Mouse (Mus musculus): ENCODE measurements around the gene Rab3a. TPM values are rescaled to one million over a fixed set of nuclear protein-coding genes. Genes with fewer than 3 reads are reported as not detected.

Rab3a gene
- polyA plus RNA-seq (2015; fragmentation: Nextera tagmentation; extraction: Ambion mirVana): 503 and 561 TPM in 2 replicates

DNA sequence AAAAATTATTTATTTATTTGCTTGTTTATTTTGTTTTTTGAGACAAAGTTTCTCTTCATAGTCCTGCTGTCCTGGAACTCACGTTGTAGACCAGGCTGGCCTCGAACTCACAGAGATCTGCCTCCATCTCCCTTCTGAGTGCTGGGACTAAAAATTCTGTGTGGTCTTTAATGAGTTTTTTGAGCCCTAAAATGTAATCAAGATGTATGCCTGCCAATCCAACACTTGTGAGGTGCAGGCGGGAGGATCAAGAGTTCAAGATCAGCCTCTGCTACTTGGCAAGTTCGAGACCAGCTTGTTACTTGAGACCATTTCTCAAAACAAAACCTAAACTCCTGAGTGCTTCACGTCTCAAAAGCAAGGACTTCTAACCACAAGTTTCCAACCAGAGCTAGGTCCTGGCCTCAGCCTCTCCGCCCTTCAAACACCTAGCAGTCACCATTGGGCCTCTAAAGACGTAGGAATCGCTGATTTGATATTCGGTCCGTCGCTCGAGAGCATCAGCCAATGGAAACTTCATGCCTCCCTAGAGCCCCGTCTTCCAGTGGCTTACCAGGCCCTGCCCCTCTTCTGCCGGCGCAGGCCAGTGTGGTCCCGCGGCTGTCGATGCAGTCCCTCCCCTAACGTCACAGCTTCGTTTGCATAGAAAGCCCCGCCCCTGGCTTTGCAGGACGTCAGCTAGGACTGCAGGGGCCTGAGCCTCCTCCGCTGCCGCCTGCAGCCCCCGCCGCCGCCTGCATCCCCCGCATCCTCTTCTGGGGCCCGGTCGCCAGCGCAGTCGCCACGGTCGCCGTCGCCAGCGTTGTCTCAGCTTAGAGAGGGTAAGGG, at the start of gene Rab3a:
Rab3a (plus strand) TSS at position 637 of the 828 bp plus-strand sequence.
- Histone ChIP-seq H3K4me3 (peak within 1 kb of the TSS; percentile 84), H3K9ac (peak within 1 kb of the TSS; percentile 97), H3K4me2 (peak within 1 kb of the TSS; percentile 79), H3K27me3 (0 out of 2 replicates have a peak, but pooled peaks cover 3% of the 10 kb centered on the region), H3K4me1 (replicated peaks) (peaks cover 52% of the 10 kb centered on the region), H3K36me3 (peaks cover 17% of the 10 kb centered on the region), H3K9me3 (no peaks in the 10 kb centered on the region), H3K27ac (replicated peaks) (peak within 1 kb of the TSS; percentile 97)
- ATAC-seq (ENCODE audit: low FRiP score, low read depth): peak; percentile 97
- WGBS: 8% methylated on average over 37 of the region's 37 CpGs

DNA sequence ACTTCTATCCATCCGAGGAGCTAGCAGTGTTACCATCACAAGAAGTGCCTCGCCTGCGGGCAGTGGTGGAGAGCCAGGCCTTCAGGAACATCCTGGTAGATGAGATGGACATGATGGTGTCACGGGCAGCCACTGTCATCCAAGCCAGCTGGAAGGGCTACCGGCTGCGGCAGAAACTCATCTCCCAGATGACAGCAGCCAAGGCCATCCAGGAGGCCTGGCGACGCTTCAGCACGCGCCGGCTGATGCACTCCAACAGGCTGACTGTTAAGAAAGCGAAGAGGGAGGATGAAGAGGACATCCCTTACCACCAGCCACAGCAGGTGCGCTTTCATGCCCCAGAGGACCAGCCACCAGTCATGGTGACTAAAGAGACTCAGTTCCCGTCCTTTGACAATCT, 46.2 kb upstream of the Rab3a start:
- H3K4me1 ChIP-seq (replicated peaks): peaks cover 8% of the 10 kb centered on the region
- H3K27me3 ChIP-seq: no peaks in the 10 kb centered on the region
- no peak overlapping the region for H3K4me2 ChIP-seq
- no peak for ATAC-seq (ENCODE audit: low FRiP score, low read depth)
- no peak overlapping the region for H3K4me3 ChIP-seq
- WGBS: 92% methylated on average over 14 of the region's 14 CpGs
- H3K36me3 ChIP-seq: no peaks in the 10 kb centered on the region
- H3K27ac ChIP-seq (replicated peaks): no peak overlapping the region
- no peak overlapping the region for H3K9ac ChIP-seq
- H3K9me3 ChIP-seq: no peaks in the 10 kb centered on the region

DNA sequence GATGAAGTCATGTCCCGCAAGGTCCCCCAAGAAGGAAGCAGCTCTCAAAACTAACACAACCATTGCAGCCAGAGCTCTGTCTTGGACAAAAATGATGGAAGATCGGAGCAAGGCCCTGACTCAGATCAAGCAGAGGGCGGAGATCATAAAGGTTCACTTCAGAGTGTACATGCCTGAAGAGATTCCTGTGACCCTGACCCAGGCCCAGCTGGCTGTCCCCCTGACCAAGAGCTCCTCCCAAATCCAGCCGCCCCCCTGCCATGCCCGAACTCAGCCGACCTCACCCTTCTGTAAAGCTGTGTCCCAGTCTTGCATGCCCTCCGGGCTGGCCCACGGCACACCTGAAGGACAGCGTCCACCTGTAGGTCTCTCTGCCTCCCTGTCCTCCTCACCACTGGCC, 44.7 kb upstream of the Rab3a start:
- Histone ChIP-seq H3K36me3 (no peaks in the 10 kb centered on the region), H3K9ac (no peak overlapping the region), H3K4me3 (no peak overlapping the region), H3K4me2 (no peak overlapping the region), H3K27me3 (no peaks in the 10 kb centered on the region), H3K9me3 (no peaks in the 10 kb centered on the region), H3K27ac (replicated peaks) (no peak overlapping the region), H3K4me1 (replicated peaks) (no peaks in the 10 kb centered on the region)
- WGBS: 89% methylated on average over 9 of the region's 9 CpGs
- no peak for ATAC-seq (ENCODE audit: low FRiP score, low read depth)

DNA sequence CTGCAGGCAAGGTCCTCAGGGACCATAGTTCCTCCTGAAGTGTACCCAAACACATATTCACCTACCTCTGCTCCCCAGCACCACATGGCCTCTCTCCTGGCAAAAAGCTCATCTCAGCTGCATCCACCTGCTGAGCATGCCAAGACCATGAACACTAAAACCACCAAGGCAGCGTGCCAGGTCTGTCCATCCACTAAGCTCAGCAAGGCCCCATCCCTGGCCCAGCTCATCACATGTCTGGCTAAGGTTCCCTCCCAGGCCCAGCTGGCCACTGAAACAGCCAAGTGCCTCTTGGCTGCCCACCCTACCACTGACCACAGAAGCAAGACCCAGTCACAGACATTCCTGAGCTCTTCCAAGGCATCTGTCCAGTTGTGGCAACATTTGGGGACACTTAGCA, 44.2 kb upstream of the Rab3a start:
- no peaks in the 10 kb centered on the region for H3K9me3 ChIP-seq
- no peak for ATAC-seq (ENCODE audit: low FRiP score, low read depth)
- WGBS: 86% methylated on average over 1 of the region's 1 CpGs

DNA sequence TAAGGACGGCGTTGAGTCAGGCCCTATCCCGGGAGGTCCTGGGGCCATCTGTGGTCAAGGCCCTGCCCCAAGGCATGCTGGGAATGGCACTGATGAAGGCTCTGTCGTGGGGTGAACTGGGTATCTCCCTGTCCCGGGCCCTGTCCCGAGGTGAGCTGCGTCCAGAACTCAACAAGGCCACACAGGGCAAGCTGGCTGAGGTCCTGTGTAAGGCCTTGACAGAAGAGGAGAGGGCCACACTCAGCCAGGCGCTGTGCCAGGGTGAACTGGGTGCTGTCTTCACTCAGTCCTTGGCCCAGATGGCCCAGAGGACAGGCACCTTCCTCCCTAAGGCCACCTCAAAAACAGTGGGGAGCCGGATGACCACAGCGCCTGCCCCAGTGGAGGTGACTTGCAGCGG, 43.4 kb upstream of the Rab3a start:
- ATAC-seq (ENCODE audit: low FRiP score, low read depth): no peak
- Histone ChIP-seq H3K4me3 (no peak overlapping the region), H3K4me2 (no peak overlapping the region), H3K36me3 (no peaks in the 10 kb centered on the region), H3K4me1 (replicated peaks) (no peaks in the 10 kb centered on the region), H3K27ac (replicated peaks) (no peak overlapping the region), H3K9me3 (no peaks in the 10 kb centered on the region), H3K27me3 (no peaks in the 10 kb centered on the region), H3K9ac (no peak overlapping the region)
- WGBS: 86% methylated on average over 11 of the region's 11 CpGs

More for the DNA sequence above, 44.2 kb upstream of the Rab3a start:
- H3K4me1 ChIP-seq (replicated peaks): no peaks in the 10 kb centered on the region
- H3K9ac ChIP-seq: no peak overlapping the region
- H3K4me2 ChIP-seq: no peak overlapping the region
- H3K27ac ChIP-seq (replicated peaks): no peak overlapping the region
- H3K27me3 ChIP-seq: no peaks in the 10 kb centered on the region
- H3K36me3 ChIP-seq: no peaks in the 10 kb centered on the region
- no peak overlapping the region for H3K4me3 ChIP-seq

DNA sequence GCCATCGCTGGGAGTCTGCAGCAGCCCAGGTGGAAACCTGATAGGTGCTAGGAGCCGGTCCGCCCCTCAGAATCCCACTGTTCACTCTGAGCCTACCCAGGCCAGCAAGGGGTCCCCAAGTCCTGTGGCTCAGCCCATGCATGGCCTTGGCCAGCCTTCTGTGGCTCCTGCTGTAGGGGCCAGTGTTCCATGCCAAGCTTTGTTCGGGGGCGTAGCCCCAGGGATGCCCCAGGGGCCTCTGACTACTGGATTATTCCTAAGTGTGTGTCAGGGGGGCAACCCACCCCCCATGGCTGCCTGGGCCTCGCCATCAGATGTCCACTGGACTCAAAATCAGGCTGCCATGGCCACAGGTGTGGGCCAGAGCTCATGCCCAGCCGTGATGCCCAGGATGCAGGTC, 40.5 kb upstream of the Rab3a start:
- WGBS: 75% methylated on average over 7 of the region's 7 CpGs
- Histone ChIP-seq H3K9ac (no peak overlapping the region), H3K27me3 (no peaks in the 10 kb centered on the region)

DNA sequence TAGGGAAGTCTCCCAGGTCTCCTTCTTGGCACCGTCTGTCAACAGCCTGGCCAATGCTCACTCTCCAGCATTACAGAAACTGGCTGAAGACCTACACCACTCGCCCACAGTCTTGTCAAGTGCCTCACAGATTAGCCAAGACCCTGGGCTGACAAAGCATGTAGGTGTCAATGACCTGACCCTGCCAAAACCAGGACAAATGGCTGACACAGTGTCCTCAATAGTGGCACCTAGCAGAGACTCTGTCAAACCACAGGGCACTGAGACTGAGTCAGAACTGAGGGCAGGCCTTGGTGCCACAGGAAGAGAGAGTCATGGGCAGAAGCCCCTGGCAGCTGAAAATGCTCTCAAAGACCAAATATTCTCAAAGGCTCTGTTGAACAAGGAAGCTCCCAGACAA, 39.4 kb upstream of the Rab3a start:
- Histone ChIP-seq H3K27me3 (no peaks in the 10 kb centered on the region), H3K27ac (replicated peaks) (no peak overlapping the region), H3K9ac (no peak overlapping the region), H3K4me2 (no peak overlapping the region), H3K36me3 (no peaks in the 10 kb centered on the region), H3K4me3 (no peak overlapping the region), H3K9me3 (no peaks in the 10 kb centered on the region), H3K4me1 (replicated peaks) (no peaks in the 10 kb centered on the region)
- no peak for ATAC-seq (ENCODE audit: low FRiP score, low read depth)
- 62% methylated on average over 2 of the region's 2 CpGs for WGBS

More for the DNA sequence above, 40.5 kb upstream of the Rab3a start:
- Histone ChIP-seq H3K4me3 (no peak overlapping the region), H3K36me3 (no peaks in the 10 kb centered on the region), H3K27ac (replicated peaks) (no peak overlapping the region), H3K9me3 (no peaks in the 10 kb centered on the region), H3K4me1 (replicated peaks) (no peaks in the 10 kb centered on the region), H3K4me2 (no peak overlapping the region)
- no peak for ATAC-seq (ENCODE audit: low FRiP score, low read depth)

- Histone ChIP-seq H3K4me2 (no peak overlapping the region), H3K9ac (no peak overlapping the region), H3K27me3 (no peaks in the 10 kb centered on the region), H3K9me3 (no peaks in the 10 kb centered on the region), H3K4me1 (replicated peaks) (no peaks in the 10 kb centered on the region), H3K27ac (replicated peaks) (no peak overlapping the region), H3K36me3 (no peaks in the 10 kb centered on the region), H3K4me3 (no peak overlapping the region)
- 87% methylated on average over 40 of the region's 40 CpGs for WGBS
- ATAC-seq (ENCODE audit: low FRiP score, low read depth): no peak
Measured at GRCm38 (mm10) chr8:70716521-70717400, 37.7 kb upstream of the Rab3a start.

DNA sequence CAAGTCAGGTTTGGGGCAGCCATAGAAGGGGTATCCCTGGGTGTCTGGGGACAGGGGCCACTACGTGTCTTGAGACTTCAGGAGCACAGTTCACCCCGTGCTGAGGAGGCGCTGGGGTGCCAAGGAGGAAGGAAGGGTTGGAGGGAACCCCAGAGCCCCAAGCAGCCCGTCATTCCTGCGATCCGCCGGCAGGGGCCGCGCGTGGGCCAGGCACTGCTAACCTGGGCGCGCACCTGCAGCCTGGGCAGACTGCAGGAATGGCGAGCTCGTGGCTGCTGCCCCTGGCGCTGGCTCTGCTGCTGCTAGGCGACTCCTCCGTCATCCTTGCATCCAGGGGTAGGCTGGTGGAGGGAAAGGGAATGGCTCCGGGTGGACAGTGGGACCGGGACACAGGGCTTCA, 36.2 kb upstream of the Rab3a start, which contains the start of gene Gm3336:
Gm3336 (plus strand) TSS at position 247 of the 400 bp plus-strand sequence.
- Histone ChIP-seq H3K4me3 (no peak within 1 kb of the TSS), H3K27ac (replicated peaks) (no peak within 1 kb of the TSS), H3K4me2 (no peak within 1 kb of the TSS), H3K36me3 (no peaks in the 10 kb centered on the region), H3K9me3 (no peaks in the 10 kb centered on the region), H3K9ac (no peak within 1 kb of the TSS), H3K4me1 (replicated peaks) (no peaks in the 10 kb centered on the region), H3K27me3 (no peaks in the 10 kb centered on the region)
- ATAC-seq (ENCODE audit: low FRiP score, low read depth): no peak
- 1% methylated on average over 18 of the region's 19 CpGs for WGBS

- H3K4me1 ChIP-seq (replicated peaks): no peaks in the 10 kb centered on the region
- H3K9me3 ChIP-seq: no peaks in the 10 kb centered on the region
- H3K9ac ChIP-seq: no peak overlapping the region
- no peak overlapping the region for H3K4me2 ChIP-seq
- no peaks in the 10 kb centered on the region for H3K27me3 ChIP-seq
- no peak for ATAC-seq (ENCODE audit: low FRiP score, low read depth)
- whole genome bisulfite sequencing: 69% methylated on average over 9 of the region's 9 CpGs
- H3K27ac ChIP-seq (replicated peaks): no peak overlapping the region
- no peak overlapping the region for H3K4me3 ChIP-seq
- H3K36me3 ChIP-seq: no peaks in the 10 kb centered on the region
Measured at GRCm38 (mm10) chr8:70719796-70720270, 34.6 kb upstream of the Rab3a start.

- Histone ChIP-seq H3K4me2 (no peak overlapping the region), H3K36me3 (no peaks in the 10 kb centered on the region), H3K27me3 (no peaks in the 10 kb centered on the region), H3K9me3 (no peaks in the 10 kb centered on the region), H3K27ac (replicated peaks) (no peak overlapping the region), H3K4me3 (no peak overlapping the region), H3K9ac (no peak overlapping the region), H3K4me1 (replicated peaks) (no peaks in the 10 kb centered on the region)
- 7% methylated on average over 3 of the region's 3 CpGs for WGBS
- ATAC-seq (ENCODE audit: low FRiP score, low read depth): peak; percentile 74
Measured at GRCm38 (mm10) chr8:70720739-70721138, 33.7 kb upstream of the Rab3a start.

- no peak for ATAC-seq (ENCODE audit: low FRiP score, low read depth)
Measured at GRCm38 (mm10) chr8:70721601-70722000, 32.9 kb upstream of the Rab3a start.

More at GRCm38 (mm10) chr8:70721601-70722000, 32.9 kb upstream of the Rab3a start:
- no peaks in the 10 kb centered on the region for H3K36me3 ChIP-seq
- 91% methylated on average over 8 of the region's 8 CpGs for WGBS
- H3K9ac ChIP-seq: no peak overlapping the region
- no peak overlapping the region for H3K4me2 ChIP-seq
- no peaks in the 10 kb centered on the region for H3K4me1 ChIP-seq (replicated peaks)
- H3K27me3 ChIP-seq: no peaks in the 10 kb centered on the region
- no peaks in the 10 kb centered on the region for H3K9me3 ChIP-seq
- H3K4me3 ChIP-seq: no peak overlapping the region
- no peak overlapping the region for H3K27ac ChIP-seq (replicated peaks)
